Mouse (Mus musculus): ENCODE data around the gene Calr4. TPM values are rescaled to one million over a fixed set of nuclear protein-coding genes. Genes with fewer than 3 reads are reported as not detected.

Gene Calr4
- total and polyA plus RNA-seq, 2 experiments from 2014 or later: 0.41 to 0.77 TPM

- ATAC-seq (ENCODE audit: low FRiP score): no peak
- Histone ChIP-seq H3K4me1 (ENCODE audit: insufficient read depth, low read length) (no peaks in the 10 kb centered on the region), H3K4me3 (ENCODE audit: low read depth, low read length) (no peak overlapping the region), H3K36me3 (ENCODE audit: insufficient read depth, low read length) (no peaks in the 10 kb centered on the region), H3K9ac (replicated peaks; ENCODE audit: low read length, poor library complexity, severe bottlenecking) (no peak overlapping the region), H3K27me3 (ENCODE audit: insufficient read depth, low read length) (no peaks in the 10 kb centered on the region), H3K4me2 (ENCODE audit: low read depth, low read length, poor library complexity, severe bottlenecking) (no peak overlapping the region), H3K27ac (ENCODE audit: low read depth, low read length) (no peak overlapping the region), H3K9me3 (ENCODE audit: low read length) (no peaks in the 10 kb centered on the region)
- DNase-seq (ENCODE audit: low spot score): no peak
- TF ChIP-seq CTCF (IDR thresholded peaks at IDR 0.05): no peak
Observed at GRCm38 (mm10) chr4:109294629-109295028, 60.3 kb downstream of the Calr4 start.

GRCm38 (mm10) chr4:109296510-109296909 is 62.2 kb downstream of the Calr4 start:
- no peak overlapping the region for H3K9ac ChIP-seq (replicated peaks; ENCODE audit: low read length, poor library complexity, severe bottlenecking)
- no peak overlapping the region for H3K4me3 ChIP-seq (ENCODE audit: low read depth, low read length)
- H3K4me1 ChIP-seq (ENCODE audit: insufficient read depth, low read length): no peaks in the 10 kb centered on the region
- H3K27ac ChIP-seq (ENCODE audit: low read depth, low read length): no peak overlapping the region
- ATAC-seq (ENCODE audit: low FRiP score): no peak
- TF ChIP-seq CTCF (IDR thresholded peaks at IDR 0.05): no peak
- no peak overlapping the region for H3K4me2 ChIP-seq (ENCODE audit: low read depth, low read length, poor library complexity, severe bottlenecking)
- H3K9me3 ChIP-seq (ENCODE audit: low read length): no peaks in the 10 kb centered on the region
- H3K36me3 ChIP-seq (ENCODE audit: insufficient read depth, low read length): no peaks in the 10 kb centered on the region
- DNase-seq (ENCODE audit: low spot score): no peak
- no peaks in the 10 kb centered on the region for H3K27me3 ChIP-seq (ENCODE audit: insufficient read depth, low read length)
- WGBS: 81% methylated on average over 2 of the region's 2 CpGs

- H3K36me3 ChIP-seq (ENCODE audit: insufficient read depth, low read length): no peaks in the 10 kb centered on the region
- no peak for TF ChIP-seq CTCF (IDR thresholded peaks at IDR 0.05)
- no peaks in the 10 kb centered on the region for H3K27me3 ChIP-seq (ENCODE audit: insufficient read depth, low read length)
- H3K4me3 ChIP-seq (ENCODE audit: low read depth, low read length): no peak overlapping the region
- no peak overlapping the region for H3K9ac ChIP-seq (replicated peaks; ENCODE audit: low read length, poor library complexity, severe bottlenecking)
- H3K4me1 ChIP-seq (ENCODE audit: insufficient read depth, low read length): no peaks in the 10 kb centered on the region
- no peak overlapping the region for H3K27ac ChIP-seq (ENCODE audit: low read depth, low read length)
- H3K9me3 ChIP-seq (ENCODE audit: low read length): no peaks in the 10 kb centered on the region
- ATAC-seq (ENCODE audit: low FRiP score) (no peak), DNase-seq (ENCODE audit: low spot score) (no peak)
- no peak overlapping the region for H3K4me2 ChIP-seq (ENCODE audit: low read depth, low read length, poor library complexity, severe bottlenecking)
Observed at GRCm38 (mm10) chr4:109299136-109299535, 64.9 kb downstream of the Calr4 start.

Other genes starting within 250 kb of the Calr4 start
- 63.8 and 64.6 TPM in 2 replicates for gene Nrd1, start 233.8 kb upstream of the Calr4 start, total RNA-seq (2014; rRNA removed)
- 46.0 and 61.4 TPM in 2 replicates for gene Nrd1, start 233.8 kb upstream of the Calr4 start, polyA plus RNA-seq (2015; fragmentation: Nextera tagmentation; extraction: Ambion mirVana)
- gene Osbpl9, start 32.2 kb upstream of the Calr4 start, total RNA-seq (2014; rRNA removed): 70.5 and 74.9 TPM in 2 replicates
- 56.9 and 57.8 TPM in 2 replicates for gene Osbpl9, start 32.2 kb upstream of the Calr4 start, polyA plus RNA-seq (2015; fragmentation: Nextera tagmentation; extraction: Ambion mirVana)
- 102 and 148 TPM in 2 replicates for gene Eps15, start 45.8 kb downstream of the Calr4 start, total RNA-seq (2014; rRNA removed)
- gene Eps15, start 45.8 kb downstream of the Calr4 start, polyA plus RNA-seq (2015; fragmentation: Nextera tagmentation; extraction: Ambion mirVana): 57.6 and 58.7 TPM in 2 replicates
- 3.2 and 5.2 TPM in 2 replicates for gene Ttc39a, start 172.1 kb downstream of the Calr4 start, total RNA-seq (2014; rRNA removed)
- gene Ttc39a, start 172.1 kb downstream of the Calr4 start, polyA plus RNA-seq (2015; fragmentation: Nextera tagmentation; extraction: Ambion mirVana): 4.7 TPM in 2 replicates